Mouse (Mus musculus): ENCODE measurements around the gene Fkbp6. TPM values are rescaled to one million over a fixed set of nuclear protein-coding genes. Genes with fewer than 3 reads are reported as not detected.

Gene Fkbp6
- polyA plus RNA-seq, 1 experiment from 2014 or later, result 0.15 TPM

DNA sequence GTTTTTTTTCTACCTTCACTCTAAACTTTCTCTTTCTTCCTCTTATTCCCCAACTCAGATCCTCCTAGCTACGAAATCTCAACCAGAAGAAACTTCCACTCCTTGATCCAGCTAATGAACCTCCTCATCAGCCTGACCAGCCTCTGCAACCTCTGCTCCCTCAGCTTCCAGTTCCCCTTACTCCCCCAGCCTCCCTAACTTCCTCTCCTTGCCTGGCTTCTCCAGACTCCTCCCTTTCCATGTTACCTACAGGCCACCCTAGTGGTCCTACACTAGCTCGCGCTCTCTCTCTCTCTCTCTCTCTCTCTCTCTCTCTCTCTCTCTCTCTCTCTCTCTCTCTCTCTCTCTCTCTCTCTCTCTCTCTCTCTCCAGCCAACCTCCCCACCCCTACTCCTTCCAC is 33.7 kb downstream of the Fkbp6 start:
- 86% methylated on average over 3 of the region's 3 CpGs for WGBS
- no peaks in the 10 kb centered on the region for H3K36me3 ChIP-seq (ENCODE audit: control insufficient read depth, insufficient read depth, low read length)
- no peak overlapping the region for H3K4me3 ChIP-seq (ENCODE audit: low read depth, low read length)
- H3K27me3 ChIP-seq (ENCODE audit: control insufficient read depth, insufficient read depth, low read length), result no peaks in the 10 kb centered on the region
- H3K4me1 ChIP-seq (replicated peaks; ENCODE audit: control insufficient read depth, insufficient read depth, low read length), result no peaks in the 10 kb centered on the region
- no peak overlapping the region for H3K9ac ChIP-seq (ENCODE audit: low read length)
- no peaks in the 10 kb centered on the region for H3K9me3 ChIP-seq (ENCODE audit: control insufficient read depth, low read length)
- H3K27ac ChIP-seq (ENCODE audit: low read depth, low read length), result no peak overlapping the region
- ATAC-seq (replicated peaks; ENCODE audit: low FRiP score), result no peak
- DNase-seq (ENCODE audit: low spot score), result no peak
- H3K4me2 ChIP-seq (ENCODE audit: low read depth, low read length, severe bottlenecking), result no peak overlapping the region

- no peaks in the 10 kb centered on the region for H3K36me3 ChIP-seq (ENCODE audit: control insufficient read depth, insufficient read depth, low read length)
- no peak overlapping the region for H3K4me2 ChIP-seq (ENCODE audit: low read depth, low read length, severe bottlenecking)
- ATAC-seq (replicated peaks; ENCODE audit: low FRiP score), result no peak
- no peaks in the 10 kb centered on the region for H3K27me3 ChIP-seq (ENCODE audit: control insufficient read depth, insufficient read depth, low read length)
- no peak overlapping the region for H3K4me3 ChIP-seq (ENCODE audit: low read depth, low read length)
- WGBS, result 49% methylated on average over 10 of the region's 10 CpGs
- H3K9ac ChIP-seq (ENCODE audit: low read length), result no peak overlapping the region
- no peak for DNase-seq (ENCODE audit: low spot score)
- no peak overlapping the region for H3K27ac ChIP-seq (ENCODE audit: low read depth, low read length)
- no peaks in the 10 kb centered on the region for H3K9me3 ChIP-seq (ENCODE audit: control insufficient read depth, low read length)
- no peaks in the 10 kb centered on the region for H3K4me1 ChIP-seq (replicated peaks; ENCODE audit: control insufficient read depth, insufficient read depth, low read length)
These were observed 43.4 kb downstream of the Fkbp6 start for GRCm38 (mm10) chr5:135306321-135306965.

GRCm38 (mm10) chr5:135302454-135302853 is 47.4 kb downstream of the Fkbp6 start:
- 85% methylated on average over 3 of the region's 3 CpGs for WGBS
- Histone ChIP-seq H3K9ac (ENCODE audit: low read length) (no peak overlapping the region), H3K27ac (ENCODE audit: low read depth, low read length) (no peak overlapping the region), H3K4me2 (ENCODE audit: low read depth, low read length, severe bottlenecking) (no peak overlapping the region), H3K4me3 (ENCODE audit: low read depth, low read length) (no peak overlapping the region), H3K4me1 (replicated peaks; ENCODE audit: control insufficient read depth, insufficient read depth, low read length) (no peaks in the 10 kb centered on the region), H3K9me3 (ENCODE audit: control insufficient read depth, low read length) (no peaks in the 10 kb centered on the region), H3K36me3 (ENCODE audit: control insufficient read depth, insufficient read depth, low read length) (no peaks in the 10 kb centered on the region), H3K27me3 (ENCODE audit: control insufficient read depth, insufficient read depth, low read length) (no peaks in the 10 kb centered on the region)
- ATAC-seq (replicated peaks; ENCODE audit: low FRiP score) (no peak), DNase-seq (ENCODE audit: low spot score) (no peak)

DNA sequence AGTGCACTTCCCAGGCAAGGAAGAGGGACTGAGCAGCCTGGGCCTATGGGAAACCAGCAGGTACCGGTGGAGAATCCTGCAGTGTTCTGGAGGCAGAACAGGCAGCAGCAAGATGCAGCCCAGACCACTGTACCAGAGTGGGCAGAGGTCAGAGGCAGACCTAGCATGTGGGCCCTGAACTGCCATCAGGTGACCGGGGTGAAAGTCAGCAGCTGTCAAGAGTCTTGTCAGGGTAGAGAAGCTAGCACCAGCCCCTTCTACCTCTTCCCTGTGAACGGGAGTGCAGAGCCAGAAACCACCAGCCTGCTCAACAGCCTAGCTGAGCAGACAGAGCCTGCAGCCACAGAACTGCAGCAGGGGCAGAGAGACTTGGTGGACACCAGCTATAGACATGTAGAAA is 47.9 kb downstream of the Fkbp6 start:
- DNase-seq (ENCODE audit: low spot score) (no peak), ATAC-seq (replicated peaks; ENCODE audit: low FRiP score) (no peak)
- no peak overlapping the region for H3K27ac ChIP-seq (ENCODE audit: low read depth, low read length)
- no peak overlapping the region for H3K9ac ChIP-seq (ENCODE audit: low read length)
- no peaks in the 10 kb centered on the region for H3K27me3 ChIP-seq (ENCODE audit: control insufficient read depth, insufficient read depth, low read length)
- no peaks in the 10 kb centered on the region for H3K9me3 ChIP-seq (ENCODE audit: control insufficient read depth, low read length)
- H3K36me3 ChIP-seq (ENCODE audit: control insufficient read depth, insufficient read depth, low read length), result no peaks in the 10 kb centered on the region
- no peak overlapping the region for H3K4me3 ChIP-seq (ENCODE audit: low read depth, low read length)
- WGBS, result 40% methylated on average over 3 of the region's 3 CpGs
- H3K4me1 ChIP-seq (replicated peaks; ENCODE audit: control insufficient read depth, insufficient read depth, low read length), result no peaks in the 10 kb centered on the region
- no peak overlapping the region for H3K4me2 ChIP-seq (ENCODE audit: low read depth, low read length, severe bottlenecking)

DNA sequence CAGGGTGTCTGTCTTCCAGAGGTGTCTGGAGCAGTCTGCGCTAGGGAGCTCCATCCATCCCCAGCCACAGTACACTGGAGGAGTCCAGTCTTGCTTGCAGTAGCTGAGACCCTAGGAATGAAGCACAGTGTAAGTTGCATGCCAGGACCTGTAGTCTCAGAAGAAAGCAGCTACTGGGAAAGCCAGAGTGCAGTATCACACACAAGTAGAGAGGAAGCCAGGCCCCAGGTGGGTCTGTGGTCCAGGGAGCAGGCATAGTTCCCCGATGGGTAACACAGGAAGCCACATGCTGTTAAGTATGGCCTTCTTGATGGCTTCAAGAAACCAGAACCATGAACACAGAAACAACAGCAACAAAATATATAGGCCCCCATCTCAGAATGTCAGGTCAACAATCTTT is 57.8 kb downstream of the Fkbp6 start:
- Histone ChIP-seq H3K9ac (ENCODE audit: low read length) (no peak overlapping the region), H3K4me2 (ENCODE audit: low read depth, low read length, severe bottlenecking) (no peak overlapping the region), H3K4me3 (ENCODE audit: low read depth, low read length) (no peak overlapping the region), H3K4me1 (replicated peaks; ENCODE audit: control insufficient read depth, insufficient read depth, low read length) (no peaks in the 10 kb centered on the region), H3K27me3 (ENCODE audit: control insufficient read depth, insufficient read depth, low read length) (no peaks in the 10 kb centered on the region), H3K36me3 (ENCODE audit: control insufficient read depth, insufficient read depth, low read length) (no peaks in the 10 kb centered on the region), H3K27ac (ENCODE audit: low read depth, low read length) (no peak overlapping the region), H3K9me3 (ENCODE audit: control insufficient read depth, low read length) (no peaks in the 10 kb centered on the region)
- ATAC-seq (replicated peaks; ENCODE audit: low FRiP score) (no peak), DNase-seq (ENCODE audit: low spot score) (no peak)
- 91% methylated on average over 2 of the region's 2 CpGs for WGBS

DNA sequence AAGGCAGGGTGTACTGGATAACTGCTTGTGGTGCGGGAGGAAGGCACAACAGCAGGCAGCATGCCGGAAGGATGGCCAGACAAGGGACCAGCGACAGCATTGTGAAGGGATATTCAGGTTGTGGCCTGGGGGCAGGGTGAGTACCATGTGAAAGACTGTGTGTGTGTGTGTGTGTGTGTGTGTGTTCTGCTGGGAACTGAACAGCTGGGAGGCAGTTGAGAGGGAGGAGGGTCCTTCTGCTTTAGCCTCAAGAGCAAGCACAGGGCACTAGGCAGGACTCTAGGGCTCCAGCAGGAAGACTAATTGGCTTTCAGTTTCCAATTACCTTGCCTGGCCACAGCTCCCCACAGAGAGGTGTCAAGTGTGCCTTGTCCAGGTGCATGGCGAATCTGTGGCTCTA is 58.7 kb downstream of the Fkbp6 start:
- no peaks in the 10 kb centered on the region for H3K36me3 ChIP-seq (ENCODE audit: control insufficient read depth, insufficient read depth, low read length)
- ATAC-seq (replicated peaks; ENCODE audit: low FRiP score) (no peak), DNase-seq (ENCODE audit: low spot score) (no peak)
- no peak overlapping the region for H3K9ac ChIP-seq (ENCODE audit: low read length)
- no peak overlapping the region for H3K4me3 ChIP-seq (ENCODE audit: low read depth, low read length)
- no peaks in the 10 kb centered on the region for H3K4me1 ChIP-seq (replicated peaks; ENCODE audit: control insufficient read depth, insufficient read depth, low read length)
- no peak overlapping the region for H3K4me2 ChIP-seq (ENCODE audit: low read depth, low read length, severe bottlenecking)
- H3K27me3 ChIP-seq (ENCODE audit: control insufficient read depth, insufficient read depth, low read length), result no peaks in the 10 kb centered on the region
- H3K9me3 ChIP-seq (ENCODE audit: control insufficient read depth, low read length), result no peaks in the 10 kb centered on the region
- H3K27ac ChIP-seq (ENCODE audit: low read depth, low read length), result no peak overlapping the region
- WGBS, result 47% methylated on average over 4 of the region's 4 CpGs

DNA sequence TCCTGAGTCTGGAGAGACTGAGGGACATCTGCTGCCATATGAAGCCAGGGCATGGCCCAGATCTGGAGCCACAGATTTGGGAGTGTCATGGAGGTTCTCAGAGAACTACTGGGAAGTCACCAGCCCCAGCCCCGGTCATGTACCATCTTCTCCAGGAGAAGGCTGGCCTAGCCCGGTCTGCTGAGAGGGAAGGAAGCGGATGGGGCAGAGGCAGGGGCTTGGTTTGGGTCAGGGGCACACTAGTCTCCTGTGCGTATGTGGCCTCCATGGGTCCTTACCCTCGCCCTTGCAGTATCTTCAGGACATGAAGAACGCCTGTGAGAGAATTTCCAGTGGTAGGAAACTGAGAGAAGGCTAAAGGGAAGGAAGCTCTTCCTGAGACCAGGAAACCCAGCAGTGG is 59.1 kb downstream of the Fkbp6 start:
- H3K27ac ChIP-seq (ENCODE audit: low read depth, low read length), result no peak overlapping the region
- H3K9ac ChIP-seq (ENCODE audit: low read length), result no peak overlapping the region
- no peaks in the 10 kb centered on the region for H3K27me3 ChIP-seq (ENCODE audit: control insufficient read depth, insufficient read depth, low read length)
- H3K9me3 ChIP-seq (ENCODE audit: control insufficient read depth, low read length), result no peaks in the 10 kb centered on the region
- H3K4me1 ChIP-seq (replicated peaks; ENCODE audit: control insufficient read depth, insufficient read depth, low read length), result no peaks in the 10 kb centered on the region
- WGBS, result 80% methylated on average over 6 of the region's 6 CpGs
- ATAC-seq (replicated peaks; ENCODE audit: low FRiP score) (no peak), DNase-seq (ENCODE audit: low spot score) (no peak)
- no peak overlapping the region for H3K4me3 ChIP-seq (ENCODE audit: low read depth, low read length)
- no peak overlapping the region for H3K4me2 ChIP-seq (ENCODE audit: low read depth, low read length, severe bottlenecking)
- H3K36me3 ChIP-seq (ENCODE audit: control insufficient read depth, insufficient read depth, low read length), result no peaks in the 10 kb centered on the region

DNA sequence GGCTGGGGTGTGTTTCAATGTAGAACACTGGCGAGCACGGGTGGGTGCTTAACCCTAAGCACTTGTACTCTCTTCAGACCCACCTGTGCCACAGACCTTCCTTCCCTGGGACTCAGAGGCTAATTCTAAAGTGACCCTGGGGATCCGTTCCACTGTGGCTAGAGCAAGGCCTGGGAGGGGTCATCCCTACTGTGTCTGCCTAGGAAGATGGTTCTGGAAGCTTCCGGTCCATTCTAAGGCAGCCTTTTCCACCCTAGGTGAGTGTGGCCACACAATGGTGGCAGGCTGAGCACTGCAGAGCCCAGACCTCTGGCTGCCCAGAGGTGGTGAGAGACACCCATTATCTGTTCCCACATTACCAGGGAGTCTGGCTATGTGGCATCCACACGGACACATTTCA is 62.9 kb downstream of the Fkbp6 start:
- H3K27me3 ChIP-seq (ENCODE audit: control insufficient read depth, insufficient read depth, low read length), result no peaks in the 10 kb centered on the region
- no peak overlapping the region for H3K4me2 ChIP-seq (ENCODE audit: low read depth, low read length, severe bottlenecking)
- H3K27ac ChIP-seq (ENCODE audit: low read depth, low read length), result no peak overlapping the region
- no peak for ATAC-seq (replicated peaks; ENCODE audit: low FRiP score)
- H3K36me3 ChIP-seq (ENCODE audit: control insufficient read depth, insufficient read depth, low read length), result no peaks in the 10 kb centered on the region
- H3K4me1 ChIP-seq (replicated peaks; ENCODE audit: control insufficient read depth, insufficient read depth, low read length), result no peaks in the 10 kb centered on the region
- no peaks in the 10 kb centered on the region for H3K9me3 ChIP-seq (ENCODE audit: control insufficient read depth, low read length)
- no peak overlapping the region for H3K4me3 ChIP-seq (ENCODE audit: low read depth, low read length)
- peak; percentile 46 for DNase-seq (ENCODE audit: low spot score)
- 84% methylated on average over 5 of the region's 5 CpGs for WGBS
- no peak overlapping the region for H3K9ac ChIP-seq (ENCODE audit: low read length)

DNA sequence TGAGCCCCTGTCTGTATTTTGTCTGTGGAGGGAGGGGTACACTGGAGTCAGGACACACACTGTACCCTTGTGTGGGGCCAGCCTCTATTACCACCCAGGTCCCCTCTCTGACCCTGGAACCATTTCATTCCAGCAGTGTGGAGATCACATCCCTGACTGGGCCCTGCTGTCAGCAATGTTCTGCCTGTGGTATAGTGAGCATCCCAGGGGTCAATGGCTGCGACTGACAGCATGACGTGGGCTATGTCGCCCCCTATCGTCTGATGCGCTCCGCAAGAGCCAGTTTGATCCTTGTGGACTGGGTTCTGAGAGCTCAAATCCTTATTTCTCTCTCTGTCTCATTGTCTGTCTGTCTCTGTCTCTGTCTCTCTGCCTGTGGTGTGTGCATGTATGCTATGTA is 63.7 kb downstream of the Fkbp6 start:
- H3K9me3 ChIP-seq (ENCODE audit: control insufficient read depth, low read length), result no peaks in the 10 kb centered on the region
- no peak overlapping the region for H3K9ac ChIP-seq (ENCODE audit: low read length)
- 0% methylated on average over 6 of the region's 6 CpGs for WGBS
- no peaks in the 10 kb centered on the region for H3K4me1 ChIP-seq (replicated peaks; ENCODE audit: control insufficient read depth, insufficient read depth, low read length)
- peak; percentile 92 for DNase-seq (ENCODE audit: low spot score)
- H3K27me3 ChIP-seq (ENCODE audit: control insufficient read depth, insufficient read depth, low read length), result no peaks in the 10 kb centered on the region
- H3K27ac ChIP-seq (ENCODE audit: low read depth, low read length), result no peak overlapping the region
- H3K4me2 ChIP-seq (ENCODE audit: low read depth, low read length, severe bottlenecking), result no peak overlapping the region
- peak; percentile 69 for ATAC-seq (replicated peaks; ENCODE audit: low FRiP score)
- H3K4me3 ChIP-seq (ENCODE audit: low read depth, low read length), result no peak overlapping the region
- H3K36me3 ChIP-seq (ENCODE audit: control insufficient read depth, insufficient read depth, low read length), result no peaks in the 10 kb centered on the region

Measured in forebrain, embryonic 11.5 days (tissue).